ENCODE assay signal across 15 mouse cellular contexts in the genomic region with DNA sequence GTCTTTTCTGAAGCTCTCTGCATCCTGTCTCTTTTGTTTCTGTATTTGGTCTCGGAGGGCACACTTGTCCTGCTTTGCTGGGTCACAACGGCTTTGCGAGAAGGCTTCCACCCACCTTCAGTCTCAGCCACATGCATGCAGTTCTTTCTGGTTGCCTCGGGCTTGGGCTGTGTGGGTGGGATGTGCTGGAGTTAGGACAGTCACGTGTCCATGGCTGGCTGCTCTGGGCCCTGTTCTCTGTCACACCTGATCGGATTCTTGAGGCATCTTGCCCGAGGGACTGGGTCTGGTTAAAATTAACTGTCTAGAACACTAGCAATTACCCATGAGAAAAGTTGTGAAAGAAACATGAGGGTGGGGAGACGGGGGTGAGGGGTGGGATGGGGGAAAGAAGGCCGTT. TPM values are rescaled to one million over a fixed set of nuclear protein-coding genes. Genes with fewer than 3 reads are reported as not detected.
A peak's percentile ranks its signal among the peaks of the same experiment; 100 is the strongest.
DNase-seq lines count a peak whose midpoint lies in the region; ATAC-seq and TF ChIP-seq lines count a peak whose summit lies in the region.
"Had no signal": no experiment of that assay in that cellular context is flagged by ENCODE, and none has a peak within 500 bp of the region (broad histone marks: within the 10 kb centered on the region; RNA-seq: fewer than 3 reads in every experiment).

No protein-coding gene starts in this region.

- H3K4me2 ChIP-seq in kidney, embryonic 15.5 days = no peak overlapping the region

- no peaks in the 10 kb centered on the region for H3K9me3 ChIP-seq in kidney, embryonic 15.5 days (replicated peaks)

- peak; percentile 70 for DNase-seq in heart, adult 11 months
- no peak for DNase-seq in heart, postnatal 25 days (ENCODE audit: low spot score)
- peak; percentile 52 to 67 for DNase-seq in spleen, postnatal 36 days (ENCODE audit: low spot score in 2 of 2)
- no peak for DNase-seq in spleen, adult 12 weeks (ENCODE audit: low spot score)
- peak; percentile 70 for DNase-seq in splenic B cell, adult 2 months (ENCODE audit: low read depth, low spot score)
- no peak for DNase-seq in thymus, adult 2 months
- DNase-seq in gastrocnemius, postnatal 4 days (ENCODE audit: low spot score in 2 of 2) = no peak
- DNase-seq: adrenal gland, adult 8-10 months; cerebellum, postnatal 36 days; gastrocnemius, adult 2 months; thymus, postnatal 25 days had no signal

- 22% methylated on average over 9 of the region's 9 CpGs for whole genome bisulfite sequencing in kidney, embryonic 15.5 days
- WGBS in thymus, adult 2 months = 70% methylated on average over 9 of the region's 9 CpGs

- H3K36me3 ChIP-seq in kidney, embryonic 15.5 days = no peaks in the 10 kb centered on the region
- no peaks in the 10 kb centered on the region for H3K36me3 ChIP-seq in splenic B cell, adult 2 months (ENCODE audit: control insufficient read depth, insufficient read depth, low read length, poor library complexity, severe bottlenecking)
- no peaks in the 10 kb centered on the region for H3K36me3 ChIP-seq in thymus, adult 2 months (ENCODE audit: control insufficient read depth, insufficient read depth, low read length)

- no peaks in the 10 kb centered on the region for H3K27me3 ChIP-seq in kidney, embryonic 15.5 days
- no peaks in the 10 kb centered on the region for H3K27me3 ChIP-seq in splenic B cell, adult 2 months (ENCODE audit: control insufficient read depth, insufficient read depth, low read length, poor library complexity, severe bottlenecking)
- no peaks in the 10 kb centered on the region for H3K27me3 ChIP-seq in thymus, adult 2 months (ENCODE audit: control insufficient read depth, insufficient read depth, low read length)

- TF ChIP-seq CTCF in thymus, adult 2 months (IDR thresholded peaks at IDR 0.05; ENCODE audit: borderline replicate concordance, control insufficient read depth, extremely low read depth, insufficient read depth, low read length, poor library complexity) = no peak

- H3K9ac ChIP-seq in kidney, embryonic 15.5 days = no peak overlapping the region

- TF ChIP-seq POLR2A in thymus, adult 2 months (IDR thresholded peaks at IDR 0.05; ENCODE audit: control insufficient read depth, extremely low read depth, insufficient read depth, low read length, poor library complexity) = no peak

- intact Hi-C loops in heart, postnatal 25 days (cut with DNase I) = no loop called here

- peak; percentile 95 for ATAC-seq in kidney, embryonic 15.5 days (replicated peaks; ENCODE audit: low FRiP score)
- ATAC-seq: intestine, embryonic 16.5 days had no signal

- H3K4me1 ChIP-seq in kidney, embryonic 15.5 days = peaks cover 7% of the 10 kb centered on the region
- peaks cover 7% of the 10 kb centered on the region for H3K4me1 ChIP-seq in thymus, adult 2 months (replicated peaks; ENCODE audit: control insufficient read depth, insufficient read depth, low read length)

- no peak overlapping the region; the same call in 1 of the 2 replicates for H3K27ac ChIP-seq in kidney, embryonic 15.5 days
- H3K27ac ChIP-seq in thymus, adult 2 months (ENCODE audit: control insufficient read depth, insufficient read depth, low read length) = no peak overlapping the region
- H3K27ac ChIP-seq: gastrocnemius, adult 2 months; left cerebral cortex, adult 2 months had no signal

- no peak overlapping the region for H3K4me3 ChIP-seq in kidney, embryonic 15.5 days (replicated peaks)
- H3K4me3 ChIP-seq in thymus, adult 2 months (ENCODE audit: control insufficient read depth, insufficient read depth, low read length) = no peak overlapping the region
- H3K4me3 ChIP-seq: erythroblast, embryonic 14.5 days; gastrocnemius, adult 2 months; left cerebral cortex, adult 2 months had no signal

RNA-seq across cellular contexts. Expression of gene Map3k1, which starts 36.7 kb away (rescaled TPM):
- total RNA-seq in heart, postnatal 25 days (2021) = 10 to 100 TPM; 27.9 to 33.0 TPM
- polyA plus RNA-seq in kidney, embryonic 15.5 days (2015; fragmentation: Nextera tagmentation; extraction: Ambion mirVana) = 27.2 and 29.8 TPM in 2 replicates
- polyA plus RNA-seq in thymus, adult 2 months (2012; rRNA removed) = 47.2 and 54.9 TPM in 2 replicates
- total RNA-seq in gastrocnemius, postnatal 4 days (2021) = 10 to 100 TPM; 21.2 to 22.6 TPM

Comparison
In these comparisons a context has a peak if more than half of its experiments do, and no peak if none do; other contexts are left out.
1. DNase-seq: peak in heart, adult 11 months (single experiment), spleen, postnatal 36 days (2 of 2) and splenic B cell, adult 2 months (single experiment); none in heart, postnatal 25 days (single experiment), spleen, adult 12 weeks (single experiment), thymus, adult 2 months (single experiment) and gastrocnemius, postnatal 4 days (0 of 2).